Mouse (Mus musculus) liver, embryonic 16.5 days (tissue): ENCODE results near the gene Chchd4. TPM values are rescaled to one million over a fixed set of nuclear protein-coding genes. Genes with fewer than 3 reads are reported as not detected.

Experiments used
- ATAC-seq: fragments of 200-750 bp; cut with Nextera tagmentation; 2 replicates; pipeline ENCODE4 v1.8.0; 2017; ENCODE audit warnings: low read depth, mild to moderate bottlenecking, moderate number of reproducible peaks, moderate library complexity
- H3K27ac ChIP-seq: fragments of 300-500 bp; sonication (generic); 2 replicates; pipeline ENCODE4 v1.5.1; 2014; ENCODE audit warnings: mild to moderate bottlenecking, low read length
- H3K27me3 ChIP-seq: fragments of 300-500 bp; sonication (generic); 2 replicates; pipeline ENCODE4 v1.6.1; 2014; ENCODE audit warnings: low read depth, low read length, mixed read lengths; ENCODE audit not compliant: control insufficient read depth, insufficient read depth
- H3K36me3 ChIP-seq: fragments of 300-500 bp; sonication (generic); 2 replicates; pipeline ENCODE4 v1.6.1; 2014; ENCODE audit warnings: mild to moderate bottlenecking; ENCODE audit not compliant: control insufficient read depth, insufficient read depth
- H3K4me1 ChIP-seq: fragments of 300-500 bp; sonication (generic); 2 replicates; pipeline ENCODE4 v1.6.1; 2014; ENCODE audit warnings: low read depth, low read length, mixed read lengths; ENCODE audit not compliant: control insufficient read depth
- H3K4me2 ChIP-seq: fragments of 300-500 bp; sonication (generic); 2 replicates; pipeline ENCODE4 v1.6.1; 2014; ENCODE audit warnings: low read depth, low read length, mixed read lengths
- H3K4me3 ChIP-seq: fragments of 300-500 bp; sonication (generic); 2 replicates; pipeline ENCODE4 v1.5.1; 2014; ENCODE audit warnings: low read depth, mild to moderate bottlenecking, low read length
- H3K9ac ChIP-seq: fragments of 300-500 bp; sonication (generic); 2 replicates; pipeline ENCODE4 v1.6.1; 2014; ENCODE audit warnings: low read depth, low read length
- H3K9me3 ChIP-seq: fragments of 300-500 bp; sonication (generic); replicated peaks from 2 replicates; pipeline ENCODE4 v1.6.1; 2016; ENCODE audit warnings: low read length; ENCODE audit not compliant: control insufficient read depth
- WGBS: fragments of 180-500 bp; shearing (Covaris S2); extraction: QIAGEN DNeasy Blood & Tissue Kit; methylation state at CpG from one replicate; pipeline ENCODE4 v1.1.7; 2014; ENCODE audit not compliant: insufficient replicate concordance; 5-methylcytosine and 5-hydroxymethylcytosine counted together
- polyA plus RNA-seq: library from polyadenylated mRNA; unstranded; fragments of >200 nt; fragmentation: Nextera tagmentation; extraction: Ambion mirVana; gene quantifications from 2 replicates; pipeline ENCODE4 v1.2.1, GENCODE M21; 2015

Gene Chchd4
- polyA plus RNA-seq, 1 experiment from 2014 or later: 9.9 TPM

DNA sequence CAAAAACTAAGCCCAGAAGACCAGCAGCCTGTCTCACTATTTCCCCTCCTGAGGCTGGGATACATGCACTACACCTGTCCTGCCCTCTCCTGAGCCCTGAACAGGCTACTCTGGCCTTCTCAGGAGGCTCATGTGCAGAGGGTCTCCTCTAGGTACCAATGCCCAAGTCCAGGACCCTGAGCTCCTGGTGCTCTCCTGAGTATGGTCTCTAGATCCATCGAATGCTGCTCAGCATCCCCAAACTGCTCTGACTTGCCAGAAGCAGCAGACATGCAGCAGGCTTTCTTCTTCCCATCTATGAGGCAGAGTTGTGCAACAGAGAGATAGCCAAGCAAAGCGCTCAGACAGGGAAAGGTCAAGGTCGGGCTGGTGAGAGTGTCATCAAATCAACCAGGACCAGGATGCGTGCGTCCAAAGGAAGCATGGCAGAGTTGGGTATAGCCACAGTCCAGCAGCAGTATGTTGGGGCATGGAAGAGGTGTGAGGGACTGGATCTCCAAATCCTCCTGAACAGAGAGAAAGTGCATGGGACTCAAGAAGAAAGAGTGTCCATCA, 56.0 kb downstream of the Chchd4 start:
- Histone ChIP-seq H3K9ac (no peak overlapping the region), H3K4me3 (no peak overlapping the region), H3K4me2 (no peak overlapping the region), H3K27ac (no peak overlapping the region), H3K4me1 (no peaks in the 10 kb centered on the region), H3K36me3 (no peaks in the 10 kb centered on the region), H3K9me3 (no peaks in the 10 kb centered on the region), H3K27me3 (peaks cover 9% of the 10 kb centered on the region)
- WGBS: 60% methylated on average over 5 of the region's 5 CpGs
- ATAC-seq: no peak

GRCm38 (mm10) chr6:91416146-91416545, 57.2 kb downstream of the Chchd4 start:
- ATAC-seq: no peak
- Histone ChIP-seq H3K9me3 (no peaks in the 10 kb centered on the region), H3K27ac (no peak overlapping the region), H3K9ac (no peak overlapping the region), H3K36me3 (no peaks in the 10 kb centered on the region), H3K4me1 (no peaks in the 10 kb centered on the region; the same call in 1 of the 2 replicates), H3K4me3 (no peak overlapping the region), H3K27me3 (peaks cover 21% of the 10 kb centered on the region), H3K4me2 (no peak overlapping the region)
- 54% methylated on average over 4 of the region's 4 CpGs for WGBS

GRCm38 (mm10) chr6:91414890-91415289, 58.5 kb downstream of the Chchd4 start:
- no peak overlapping the region for H3K27ac ChIP-seq
- no peaks in the 10 kb centered on the region for H3K36me3 ChIP-seq
- ATAC-seq: no peak
- no peak overlapping the region for H3K9ac ChIP-seq
- H3K9me3 ChIP-seq: no peaks in the 10 kb centered on the region
- no peaks in the 10 kb centered on the region; the same call in 1 of the 2 replicates for H3K4me1 ChIP-seq
- peaks cover 34% of the 10 kb centered on the region for H3K27me3 ChIP-seq
- no peak overlapping the region for H3K4me2 ChIP-seq
- WGBS: 1% methylated on average over 4 of the region's 4 CpGs
- no peak overlapping the region for H3K4me3 ChIP-seq

Other genes starting within 250 kb of the Chchd4 start
- gene Wnt7a, start 62.2 kb downstream of the Chchd4 start, polyA plus RNA-seq: not detected in 2 replicates
- gene Tmem43, start 157 bp upstream of the Chchd4 start, polyA plus RNA-seq: 10.6 and 12.1 TPM in 2 replicates
- 4.7 and 5.3 TPM in 2 replicates for gene Xpc, start 42.3 kb upstream of the Chchd4 start, polyA plus RNA-seq
- gene Lsm3, start 42.4 kb upstream of the Chchd4 start, polyA plus RNA-seq: 84.4 and 93.5 TPM in 2 replicates
- 17.1 and 20.5 TPM in 2 replicates for gene Slc6a6, start 210.5 kb upstream of the Chchd4 start, polyA plus RNA-seq